Mouse (Mus musculus) myocyte (in vitro differentiated cells): ENCODE data around the gene Sidt1.

Experiments
- MAX ChIP-seq: IDR thresholded peaks from one replicate; pipeline ENCODE4 v1.6.1; 2011; ENCODE audit warnings: low read depth, mild to moderate bottlenecking, control low read depth
- POLR2A ChIP-seq: IDR thresholded peaks from one replicate; pipeline ENCODE4 v1.6.1; 2011; ENCODE audit warnings: low read depth, mild to moderate bottlenecking, control low read depth, moderate library complexity; ENCODE audit not compliant: insufficient read length
- POLR2AphosphoS2 ChIP-seq: IDR thresholded peaks from one replicate; pipeline ENCODE4 v1.6.1; 2011; ENCODE audit warnings: low read depth, control low read depth; ENCODE audit not compliant: insufficient read length
- TCF3 ChIP-seq: IDR thresholded peaks from one replicate; pipeline ENCODE4 v1.6.1; 2011; ENCODE audit warnings: low read depth, control low read depth; ENCODE audit not compliant: insufficient read length

DNA sequence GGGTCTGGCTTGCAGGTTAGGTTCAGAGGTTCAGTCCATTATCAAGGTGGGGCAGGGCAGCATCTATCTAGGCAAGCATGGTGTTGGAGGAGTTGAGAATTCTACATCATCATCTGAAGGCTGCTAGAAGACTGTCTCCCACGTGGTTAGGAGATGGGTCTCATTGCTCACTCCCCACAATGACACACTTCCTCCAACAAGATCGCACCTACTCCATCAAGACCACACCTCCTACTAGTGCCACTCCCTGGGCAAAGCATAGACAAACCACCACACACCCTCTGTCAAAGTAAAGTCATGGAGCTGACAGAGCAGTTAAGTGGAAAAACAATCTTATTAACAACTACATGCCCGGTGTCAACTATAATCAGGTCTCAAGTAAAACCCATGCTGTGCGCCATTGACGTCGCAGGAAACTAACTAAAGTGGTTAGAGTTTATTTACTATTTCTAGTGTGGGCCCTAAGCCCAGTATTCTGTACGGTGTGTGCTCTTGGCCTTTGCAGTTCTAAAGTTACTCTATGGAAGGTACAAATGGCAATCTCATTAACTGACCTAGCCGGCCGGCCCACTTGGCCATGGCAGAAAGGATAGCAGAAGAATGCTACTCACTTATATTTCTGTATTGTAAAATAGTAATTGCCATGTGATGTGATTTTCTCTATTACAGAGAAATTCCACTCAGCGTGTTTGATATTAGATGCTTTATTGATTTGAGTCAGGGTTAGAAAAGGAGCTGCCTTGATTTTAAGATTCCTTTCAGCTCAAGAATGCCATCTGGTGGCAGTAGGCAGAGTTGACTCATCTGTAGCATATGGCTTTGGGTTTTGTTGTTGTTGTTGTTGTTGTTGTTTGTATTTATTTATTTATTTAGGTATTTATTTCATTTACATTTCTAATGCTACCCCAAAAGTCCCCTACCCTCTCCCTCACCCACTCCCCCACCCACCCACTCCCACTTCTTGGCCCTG is 29.2 kb upstream of the Sidt1 start:
- TF ChIP-seq POLR2AphosphoS2 (no peak), POLR2A (no peak), TCF3 (no peak), MAX (no peak)
